Mouse (Mus musculus): Measurements from ENCODE around the gene Ifitm2.
A peak's percentile ranks its signal among the peaks of the same experiment; 100 is the strongest.

The Ifitm2 gene

DNA sequence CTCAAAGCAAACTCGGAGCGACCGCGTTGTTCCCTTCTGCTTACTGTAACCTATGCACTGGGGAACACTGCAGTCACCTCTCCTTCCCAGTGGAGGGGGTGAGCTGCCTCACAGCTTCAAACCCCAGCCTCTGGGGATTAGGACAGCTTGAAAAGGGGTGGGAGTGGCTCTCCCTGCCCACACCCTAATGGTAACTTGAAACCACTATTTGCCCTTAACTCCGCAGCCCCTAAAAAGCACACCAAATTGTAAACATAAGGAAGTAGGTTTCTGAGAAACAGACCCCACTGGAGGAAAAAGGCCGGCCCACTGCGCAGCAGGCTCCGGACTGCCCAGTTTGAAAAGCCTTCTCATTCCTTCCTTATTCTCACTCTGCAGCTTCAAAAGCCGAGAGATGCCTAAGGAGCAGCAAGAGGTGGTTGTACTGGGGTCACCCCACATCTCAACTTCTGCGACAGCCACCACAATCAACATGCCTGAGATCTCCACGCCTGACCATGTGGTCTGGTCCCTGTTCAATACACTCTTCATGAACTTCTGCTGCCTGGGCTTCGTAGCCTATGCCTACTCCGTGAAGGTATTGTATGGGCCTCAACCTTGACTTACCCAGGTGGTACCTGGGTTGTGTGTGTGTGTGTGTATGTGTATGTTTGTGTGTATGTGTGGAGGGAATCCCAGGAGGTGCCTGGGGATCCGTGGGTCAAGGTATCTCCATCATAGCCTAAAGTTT lies 12.2 kb upstream of the Ifitm2 start:
- DNase-seq (ENCODE audit: low spot score) = no peak

GRCm38 (mm10) chr7:140966921-140967320 lies 11.1 kb upstream of the Ifitm2 start, which contains the start of gene Ifitm1:
Ifitm1 (plus strand) TSS chr7:140967221.
- no peak for DNase-seq (ENCODE audit: low spot score)

DNA sequence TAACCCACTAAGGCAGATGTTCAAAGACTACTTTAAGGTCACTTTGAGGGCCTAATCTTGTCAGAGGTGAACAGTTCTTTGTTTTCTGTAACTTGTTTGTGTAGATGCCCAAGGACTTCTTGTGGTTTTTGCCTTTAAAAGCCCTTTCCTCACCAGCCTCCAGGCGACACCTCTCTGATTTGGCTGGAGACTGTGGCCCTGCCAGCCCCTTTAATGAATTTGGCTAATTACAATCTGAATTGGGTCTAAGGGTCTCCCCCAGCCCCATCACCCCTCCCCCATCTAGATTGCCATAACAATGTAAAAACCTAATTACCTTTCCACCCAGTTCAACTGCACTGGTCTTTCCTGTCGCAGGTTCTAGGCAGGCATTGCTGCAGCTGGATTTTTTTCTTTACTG lies 6.9 kb upstream of the Ifitm2 start:
- no peak for DNase-seq (ENCODE audit: low spot score)

- no peak for DNase-seq (ENCODE audit: low spot score)
These were observed 5.6 kb upstream of the Ifitm2 start for GRCm38 (mm10) chr7:140961416-140961815.

DNA sequence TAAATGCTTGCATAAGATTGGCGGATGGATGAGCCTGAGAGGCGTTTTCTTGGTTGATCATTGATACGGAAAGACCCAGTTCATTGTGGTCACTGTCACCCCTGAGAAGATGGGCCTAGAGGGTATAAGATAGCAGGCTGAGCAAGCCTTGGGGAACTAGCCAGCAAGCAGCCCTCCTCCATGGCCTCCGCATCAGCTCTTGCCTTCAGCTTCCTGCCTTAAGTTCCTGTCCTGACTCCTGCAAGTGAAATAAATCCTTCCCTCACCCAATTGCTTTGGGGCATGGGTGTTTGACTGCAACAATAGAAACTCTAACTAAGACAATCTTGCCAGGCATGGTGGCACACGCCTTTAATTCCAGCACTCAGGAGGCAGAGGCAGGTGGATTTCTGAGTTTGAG lies 4.2 kb upstream of the Ifitm2 start:
- no peak for DNase-seq (ENCODE audit: low spot score)

DNA sequence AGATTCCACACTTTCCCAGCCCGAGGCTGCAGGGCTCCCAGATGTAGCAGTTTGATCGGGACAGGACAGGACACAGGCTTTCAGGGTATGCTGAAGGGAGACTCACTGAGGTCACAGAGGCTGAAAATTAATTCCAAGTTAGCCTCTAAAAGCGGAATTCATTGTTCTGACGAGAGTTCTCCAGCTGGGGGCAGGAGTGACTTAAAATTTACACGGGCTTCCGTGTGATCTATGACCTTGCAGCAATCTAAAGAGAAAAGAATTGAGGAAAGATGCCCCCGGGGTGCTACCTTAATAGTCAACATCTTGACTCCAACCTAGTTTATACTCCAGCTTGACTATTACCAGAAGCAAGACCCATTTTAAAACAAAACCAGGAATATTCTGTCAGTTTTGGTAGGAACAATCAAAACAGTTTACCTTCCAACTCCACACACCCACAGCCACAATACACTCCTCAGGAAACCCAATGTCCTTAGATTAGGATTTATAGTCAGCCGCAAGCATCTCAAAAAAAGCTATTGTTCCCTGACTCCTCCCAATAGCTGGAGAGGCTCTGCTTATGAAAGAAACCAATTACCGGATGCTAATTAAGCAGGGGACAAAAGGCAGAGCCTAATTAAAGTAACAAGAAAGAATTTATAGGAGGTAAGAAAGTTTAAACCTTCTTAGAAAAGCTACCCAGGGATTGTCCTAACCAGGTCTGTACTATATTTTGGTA lies 3.6 kb upstream of the Ifitm2 start:
- no peak for DNase-seq (ENCODE audit: low spot score)

- no peak for DNase-seq (ENCODE audit: low spot score)
These were observed 726 bp upstream of the Ifitm2 start for GRCm38 (mm10) chr7:140956556-140956869.

- DNase-seq (ENCODE audit: low spot score) = no peak
These were observed 445 bp downstream of the Ifitm2 start for GRCm38 (mm10) chr7:140955342-140955741.

DNA sequence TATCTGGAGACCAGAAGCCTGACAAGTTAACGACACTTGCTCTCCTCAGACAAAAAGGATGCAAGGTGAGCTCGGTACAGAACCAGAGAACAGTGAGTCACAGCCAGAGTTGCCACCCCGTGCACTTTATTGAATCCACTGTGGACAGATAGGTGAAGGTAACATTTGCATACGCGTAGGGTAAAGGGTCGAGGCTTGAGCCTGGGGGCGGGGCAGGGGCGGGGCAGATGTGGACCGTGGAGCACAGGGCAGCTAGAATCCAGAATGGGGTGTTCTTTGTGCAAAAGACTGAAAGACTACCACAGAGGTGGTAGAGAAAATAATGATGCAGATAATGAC lies 1.1 kb downstream of the Ifitm2 start:
- DNase-seq (ENCODE audit: low spot score) = no peak

DNA sequence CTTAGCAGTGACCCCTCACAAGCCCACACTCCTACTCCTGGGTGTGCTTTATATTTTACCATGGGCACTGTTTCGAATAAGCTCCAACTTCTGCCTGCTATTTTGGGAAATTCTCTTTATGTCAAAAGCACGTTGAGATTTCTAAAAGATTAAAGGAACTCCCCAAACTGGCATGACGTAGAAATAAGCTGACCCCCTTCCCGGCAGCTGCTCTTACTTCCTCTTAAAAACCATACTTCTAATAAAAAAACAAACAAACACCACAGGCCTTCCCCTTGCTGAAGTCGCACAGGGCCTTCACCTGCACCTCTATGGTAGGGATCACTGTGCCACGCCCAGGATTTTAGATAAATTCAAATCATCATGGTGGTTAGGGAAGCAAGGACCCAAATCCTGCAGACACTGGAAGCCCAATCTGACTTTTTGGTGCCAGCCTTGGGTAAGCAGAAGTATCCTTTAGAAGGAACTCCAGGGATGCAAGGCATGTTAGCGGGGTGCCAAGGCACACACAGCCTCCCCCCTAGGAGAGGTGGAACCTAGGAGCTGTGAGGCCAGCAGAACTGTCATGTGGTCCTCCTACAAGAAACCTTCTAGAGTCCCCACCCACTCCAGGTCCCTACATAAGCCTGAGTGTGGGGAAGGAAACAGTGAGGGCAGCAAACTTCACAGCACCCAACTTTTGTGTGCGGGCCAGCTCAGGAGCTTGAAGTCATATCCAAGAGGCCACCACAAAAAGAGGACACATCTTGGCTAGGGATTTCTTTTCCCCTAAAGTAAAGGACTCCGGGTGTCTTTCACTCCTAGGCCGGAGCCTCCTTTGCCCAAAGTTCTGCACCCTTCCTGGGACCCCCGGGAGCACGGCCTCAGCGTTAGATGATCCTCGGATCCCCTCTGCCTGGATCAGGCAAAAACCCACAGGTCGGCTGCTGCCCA lies 1.7 kb downstream of the Ifitm2 start:
- no peak for DNase-seq (ENCODE audit: low spot score)

- DNase-seq (ENCODE audit: low spot score) = no peak
These were observed 2.7 kb downstream of the Ifitm2 start for GRCm38 (mm10) chr7:140953133-140953532.

GRCm38 (mm10) chr7:140952441-140952840 lies 3.3 kb downstream of the Ifitm2 start:
- no peak for DNase-seq (ENCODE audit: low spot score)

- DNase-seq (ENCODE audit: low spot score) = no peak
These were observed 4.0 kb downstream of the Ifitm2 start for GRCm38 (mm10) chr7:140951765-140952164.

DNA sequence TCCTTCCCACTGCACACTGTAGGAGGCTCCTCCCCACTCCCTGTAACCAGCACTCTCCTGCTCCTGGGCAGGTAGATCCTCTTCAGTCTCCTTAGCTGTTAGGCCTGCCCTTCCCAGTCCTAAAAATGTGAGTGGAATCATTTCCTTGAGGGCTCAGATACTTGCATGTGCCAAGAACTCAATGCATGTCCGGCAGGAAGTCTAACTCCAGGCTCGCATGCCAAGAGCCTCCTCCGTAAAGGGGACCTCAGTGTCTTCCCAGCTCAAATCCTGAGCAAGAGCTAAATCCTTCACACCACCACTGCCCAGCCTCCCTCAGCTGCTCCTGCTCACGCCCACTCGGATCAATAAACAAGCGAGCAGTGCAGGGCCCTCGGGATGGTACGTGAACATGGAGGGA lies 4.7 kb downstream of the Ifitm2 start:
- DNase-seq (ENCODE audit: low spot score) = no peak

DNA sequence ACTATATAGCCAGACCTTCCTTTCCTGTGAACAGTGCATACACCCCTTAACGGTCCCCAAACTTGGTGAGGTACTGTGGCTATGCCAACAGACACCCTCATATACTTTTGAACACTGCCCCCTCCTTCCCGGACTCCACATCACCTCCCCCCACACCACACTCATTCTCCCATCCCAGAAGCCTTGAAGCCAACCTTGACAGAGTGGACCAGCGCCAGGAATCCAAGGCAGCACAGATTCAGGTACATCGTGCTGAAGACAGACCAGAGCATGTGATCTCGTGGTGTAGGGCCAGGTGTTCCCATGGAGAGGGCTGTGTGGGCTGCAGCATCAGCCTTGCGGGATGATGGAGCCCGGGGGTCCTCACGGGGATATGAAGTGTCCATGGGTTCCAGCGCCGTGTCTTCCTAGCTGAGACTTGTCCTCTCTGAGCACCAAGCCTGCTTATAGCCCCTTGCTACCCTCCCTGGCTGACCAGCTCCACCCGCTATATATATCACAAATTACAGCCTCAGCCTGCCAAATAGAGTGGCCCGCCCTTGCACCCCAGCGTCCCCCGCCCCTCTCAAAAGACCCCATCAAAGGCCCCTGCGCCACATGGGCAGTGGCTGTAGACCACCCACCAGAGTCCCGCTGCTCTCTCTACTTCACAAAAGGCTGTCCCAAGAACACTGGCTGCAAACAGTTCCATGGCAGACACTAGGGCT lies 5.8 kb downstream of the Ifitm2 start, which contains the start of gene Ifitm5:
Ifitm5 (minus strand) TSS at position 468 of the 707 bp plus-strand sequence.
- no peak for DNase-seq (ENCODE audit: low spot score)

DNA sequence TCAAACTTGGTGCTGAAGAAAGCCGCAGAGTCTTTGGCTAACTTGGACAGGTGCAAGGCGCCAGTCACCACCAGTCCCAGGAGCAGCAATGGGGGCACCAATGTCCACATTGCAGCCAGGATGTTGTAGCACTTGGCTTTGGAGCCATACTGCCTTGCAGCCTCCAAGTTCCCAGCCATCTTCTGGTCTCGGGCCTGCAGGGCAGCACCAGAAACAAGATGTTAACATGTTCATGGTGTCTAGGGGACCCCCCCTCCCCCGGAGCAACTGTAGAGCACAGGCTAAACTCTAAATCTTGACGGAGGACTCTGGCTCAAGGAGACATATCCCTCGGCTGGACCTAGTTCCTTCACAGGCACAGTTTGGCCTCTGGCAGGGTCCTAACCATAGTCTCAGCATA lies 6.5 kb downstream of the Ifitm2 start:
- no peak for DNase-seq (ENCODE audit: low spot score)

DNA sequence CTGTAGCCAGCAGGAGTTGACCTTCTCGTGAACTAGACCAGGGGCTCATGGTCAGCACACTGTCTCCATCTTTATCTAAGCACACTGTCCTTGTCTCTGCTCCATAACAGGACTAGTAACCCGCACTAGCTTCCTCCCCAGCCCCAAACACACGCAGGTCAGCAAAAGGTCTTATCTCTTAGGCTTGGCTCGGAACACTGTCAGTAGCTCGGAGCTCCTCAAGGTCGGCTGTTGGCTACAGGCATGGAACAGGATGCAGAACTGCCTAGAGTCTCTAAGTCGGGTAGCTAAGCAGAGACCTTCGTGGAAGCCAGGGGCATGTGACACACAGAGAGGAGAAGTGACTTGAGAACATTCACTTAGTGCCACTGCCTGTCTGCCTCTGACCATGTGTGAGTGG lies 7.6 kb downstream of the Ifitm2 start:
- peak; percentile 68 for DNase-seq (ENCODE audit: low spot score)

DNA sequence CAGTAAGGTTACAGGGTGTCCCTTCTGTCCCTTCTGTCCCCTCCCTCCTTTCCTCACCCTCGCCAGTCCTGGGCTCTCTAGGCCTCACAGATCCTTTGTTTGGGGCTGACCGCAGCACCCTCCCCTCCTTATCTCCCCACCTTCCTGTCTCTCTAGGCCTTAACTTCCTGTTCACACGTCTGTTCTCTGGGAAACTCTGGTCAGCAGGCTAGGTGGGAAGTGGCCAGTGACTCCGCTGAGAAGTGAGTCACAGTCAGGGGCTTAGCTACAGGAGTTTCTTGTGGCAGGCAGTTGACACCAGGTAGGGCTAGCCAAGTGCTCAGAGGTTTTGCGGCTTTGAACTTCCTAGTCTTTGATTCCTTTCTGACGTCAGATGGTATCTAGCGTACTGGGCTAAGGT lies 8.8 kb downstream of the Ifitm2 start:
- no peak for DNase-seq (ENCODE audit: low spot score)

DNA sequence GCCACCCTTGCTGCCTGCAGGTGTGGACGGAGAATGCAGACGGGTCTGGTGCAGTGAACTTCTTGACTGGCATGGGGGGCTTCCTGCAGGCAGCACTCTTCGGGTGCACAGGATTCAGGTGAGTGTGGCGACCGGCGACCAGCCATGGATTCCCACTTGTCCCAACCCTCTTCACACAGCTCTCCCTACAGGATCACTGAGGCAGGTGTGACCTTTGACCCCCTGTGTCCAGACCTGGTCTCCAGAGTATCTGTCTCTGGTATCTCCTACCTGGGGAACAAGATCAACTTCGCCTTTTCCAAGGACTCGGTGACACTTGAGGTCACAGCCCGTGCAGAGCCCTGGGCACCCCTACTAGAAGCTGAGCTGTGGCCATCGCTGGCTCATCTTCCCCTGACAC lies 9.5 kb downstream of the Ifitm2 start:
- no peak for DNase-seq (ENCODE audit: low spot score)

DNA sequence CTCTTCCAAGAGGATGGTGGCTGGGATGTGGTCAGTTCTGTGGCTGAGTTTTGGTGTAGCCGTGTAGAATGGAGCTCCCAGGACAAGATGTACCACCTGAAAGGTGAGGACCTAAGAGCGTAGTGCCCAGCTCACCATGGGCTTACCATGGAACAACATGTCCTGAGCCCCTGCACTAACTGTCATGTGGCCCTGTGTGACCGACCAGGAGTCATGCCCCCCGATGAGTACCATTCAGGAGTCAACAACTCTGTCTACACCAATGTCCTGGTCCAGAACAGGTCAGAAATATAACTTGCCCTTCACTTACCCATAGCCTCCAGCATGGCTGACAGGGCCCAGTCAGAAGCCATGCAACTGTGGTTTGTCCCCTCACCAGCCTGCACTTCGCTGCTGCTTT lies 10.5 kb downstream of the Ifitm2 start:
- no peak for DNase-seq (ENCODE audit: low spot score)

DNA sequence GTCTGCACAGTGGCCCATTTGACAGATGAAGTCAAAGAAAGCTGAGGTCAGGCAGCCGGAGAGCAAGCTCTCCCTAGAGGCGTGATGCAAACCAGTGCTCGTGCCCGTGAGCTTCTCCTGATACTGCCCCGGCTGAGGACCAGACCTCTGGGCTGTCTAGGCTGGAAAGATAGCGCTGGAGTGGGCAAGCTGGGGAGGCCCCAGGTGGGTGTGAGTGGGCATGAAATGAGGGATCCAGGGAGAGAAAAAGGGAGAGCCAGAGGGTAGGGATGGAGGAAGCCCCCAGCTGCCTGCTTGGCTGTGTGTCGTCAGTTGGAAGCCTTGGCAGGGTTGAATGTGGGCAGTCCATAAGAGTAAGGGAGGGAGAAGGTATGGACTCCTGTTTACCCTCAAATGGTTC lies 11.6 kb downstream of the Ifitm2 start:
- no peak for DNase-seq (ENCODE audit: low spot score)

GRCm38 (mm10) chr7:140943356-140943755 lies 12.4 kb downstream of the Ifitm2 start:
- no peak for DNase-seq (ENCODE audit: low spot score)
